Mouse (Mus musculus): ENCODE results near the gene Tmem266. TPM values are rescaled to one million over a fixed set of nuclear protein-coding genes. Genes with fewer than 3 reads are reported as not detected.

Gene Tmem266
- total and polyA plus RNA-seq, 2 experiments from 2014 or later: 5.9 to 7.1 TPM

- Histone ChIP-seq H3K4me3 (ENCODE audit: low read length) (no peak overlapping the region), H3K9ac (replicated peaks; ENCODE audit: low read length) (no peak overlapping the region), H3K27me3 (ENCODE audit: insufficient read depth, low read length) (no peaks in the 10 kb centered on the region), H3K9me3 (ENCODE audit: low read length) (no peaks in the 10 kb centered on the region), H3K36me3 (ENCODE audit: insufficient read depth, low read length) (no peaks in the 10 kb centered on the region), H3K4me2 (ENCODE audit: low read depth, low read length) (no peak overlapping the region), H3K27ac (no peak overlapping the region), H3K4me1 (ENCODE audit: insufficient read depth, low read length) (no peaks in the 10 kb centered on the region)
- DNase-seq (ENCODE audit: low spot score) (peak; percentile 88), ATAC-seq (peak; percentile 70)
- peak; percentile 94 for TF ChIP-seq CTCF (IDR thresholded peaks at IDR 0.05; ENCODE audit: low read depth)
- 26% methylated on average over 17 of the region's 17 CpGs for WGBS
These were observed 65.4 kb downstream of the Tmem266 start for GRCm38 (mm10) chr9:55391909-55392658.

GRCm38 (mm10) chr9:55395650-55396049 is 68.9 kb downstream of the Tmem266 start:
- ATAC-seq (no peak), DNase-seq (ENCODE audit: low spot score) (no peak)
- no peaks in the 10 kb centered on the region for H3K9me3 ChIP-seq (ENCODE audit: low read length)
- 93% methylated on average over 1 of the region's 1 CpGs for WGBS
- H3K9ac ChIP-seq (replicated peaks; ENCODE audit: low read length): no peak overlapping the region
- no peaks in the 10 kb centered on the region for H3K4me1 ChIP-seq (ENCODE audit: insufficient read depth, low read length)
- no peak overlapping the region for H3K27ac ChIP-seq
- H3K36me3 ChIP-seq (ENCODE audit: insufficient read depth, low read length): no peaks in the 10 kb centered on the region
- no peak for TF ChIP-seq CTCF (IDR thresholded peaks at IDR 0.05; ENCODE audit: low read depth)
- no peaks in the 10 kb centered on the region for H3K27me3 ChIP-seq (ENCODE audit: insufficient read depth, low read length)
- no peak overlapping the region for H3K4me2 ChIP-seq (ENCODE audit: low read depth, low read length)
- no peak overlapping the region for H3K4me3 ChIP-seq (ENCODE audit: low read length)

- Histone ChIP-seq H3K27ac (no peak overlapping the region), H3K9me3 (ENCODE audit: low read length) (no peaks in the 10 kb centered on the region), H3K4me2 (ENCODE audit: low read depth, low read length) (no peak overlapping the region), H3K27me3 (ENCODE audit: insufficient read depth, low read length) (no peaks in the 10 kb centered on the region), H3K9ac (replicated peaks; ENCODE audit: low read length) (no peak overlapping the region), H3K36me3 (ENCODE audit: insufficient read depth, low read length) (no peaks in the 10 kb centered on the region), H3K4me1 (ENCODE audit: insufficient read depth, low read length) (no peaks in the 10 kb centered on the region; the same call in 1 of the 2 replicates), H3K4me3 (ENCODE audit: low read length) (no peak overlapping the region)
- DNase-seq (ENCODE audit: low spot score) (no peak), ATAC-seq (no peak)
- 84% methylated on average over 7 of the region's 7 CpGs for WGBS
- no peak for TF ChIP-seq CTCF (IDR thresholded peaks at IDR 0.05; ENCODE audit: low read depth)
These were observed 72.4 kb downstream of the Tmem266 start for GRCm38 (mm10) chr9:55398985-55399554.

GRCm38 (mm10) chr9:55402276-55402675 is 75.6 kb downstream of the Tmem266 start:
- WGBS: 46% methylated on average over 7 of the region's 7 CpGs
- no peak for ATAC-seq
- H3K27ac ChIP-seq: peak overlapping the region; percentile 20; the same call in 1 of the 2 replicates
- H3K9ac ChIP-seq (replicated peaks; ENCODE audit: low read length): no peak overlapping the region
- H3K36me3 ChIP-seq (ENCODE audit: insufficient read depth, low read length): no peaks in the 10 kb centered on the region
- DNase-seq (ENCODE audit: low spot score): peak; percentile 15
- H3K4me3 ChIP-seq (ENCODE audit: low read length): no peak overlapping the region
- no peak for TF ChIP-seq CTCF (IDR thresholded peaks at IDR 0.05; ENCODE audit: low read depth)
- H3K4me2 ChIP-seq (ENCODE audit: low read depth, low read length): no peak overlapping the region
- H3K27me3 ChIP-seq (ENCODE audit: insufficient read depth, low read length): no peaks in the 10 kb centered on the region
- no peaks in the 10 kb centered on the region for H3K9me3 ChIP-seq (ENCODE audit: low read length)
- no peaks in the 10 kb centered on the region; the same call in 1 of the 2 replicates for H3K4me1 ChIP-seq (ENCODE audit: insufficient read depth, low read length)

GRCm38 (mm10) chr9:55404256-55404655 is 77.5 kb downstream of the Tmem266 start:
- no peak for DNase-seq (ENCODE audit: low spot score)
- no peak overlapping the region for H3K27ac ChIP-seq

GRCm38 (mm10) chr9:55404976-55405702 is 78.4 kb downstream of the Tmem266 start:
- Histone ChIP-seq H3K36me3 (ENCODE audit: insufficient read depth, low read length) (no peaks in the 10 kb centered on the region), H3K9me3 (ENCODE audit: low read length) (no peaks in the 10 kb centered on the region), H3K4me1 (ENCODE audit: insufficient read depth, low read length) (peaks cover 7% of the 10 kb centered on the region; the same call in 1 of the 2 replicates), H3K4me2 (ENCODE audit: low read depth, low read length) (no peak overlapping the region), H3K9ac (replicated peaks; ENCODE audit: low read length) (no peak overlapping the region), H3K27ac (no peak overlapping the region), H3K4me3 (ENCODE audit: low read length) (no peak overlapping the region), H3K27me3 (ENCODE audit: insufficient read depth, low read length) (no peaks in the 10 kb centered on the region)
- 77% methylated on average over 6 of the region's 6 CpGs for WGBS
- TF ChIP-seq CTCF (IDR thresholded peaks at IDR 0.05; ENCODE audit: low read depth): no peak
- DNase-seq (ENCODE audit: low spot score) (no peak), ATAC-seq (no peak)

More at GRCm38 (mm10) chr9:55404256-55404655, 77.5 kb downstream of the Tmem266 start:
- WGBS: 81% methylated on average over 4 of the region's 4 CpGs
- H3K4me2 ChIP-seq (ENCODE audit: low read depth, low read length): no peak overlapping the region
- no peak for ATAC-seq
- H3K4me3 ChIP-seq (ENCODE audit: low read length): no peak overlapping the region
- H3K36me3 ChIP-seq (ENCODE audit: insufficient read depth, low read length): no peaks in the 10 kb centered on the region
- peaks cover 7% of the 10 kb centered on the region; the same call in 1 of the 2 replicates for H3K4me1 ChIP-seq (ENCODE audit: insufficient read depth, low read length)
- no peak for TF ChIP-seq CTCF (IDR thresholded peaks at IDR 0.05; ENCODE audit: low read depth)
- no peaks in the 10 kb centered on the region for H3K27me3 ChIP-seq (ENCODE audit: insufficient read depth, low read length)
- H3K9me3 ChIP-seq (ENCODE audit: low read length): no peaks in the 10 kb centered on the region
- H3K9ac ChIP-seq (replicated peaks; ENCODE audit: low read length): no peak overlapping the region
